Mouse (Mus musculus): Measurements from ENCODE around the gene Srgap3. TPM values are rescaled to one million over a fixed set of nuclear protein-coding genes. Genes with fewer than 3 reads are reported as not detected.

The Srgap3 gene
- total RNA-seq, 2 experiments from 2014 or later, result 257 to 266 TPM

GRCm38 (mm10) chr6:112839391-112839790 lies 107.7 kb downstream of the Srgap3 start:
- DNase-seq (ENCODE audit: extremely low spot score in 1 of 2, low spot score in 2 of 2), result no peak

GRCm38 (mm10) chr6:112838879-112839278 lies 108.2 kb downstream of the Srgap3 start:
- peak; percentile 59 to 77 for DNase-seq (ENCODE audit: extremely low spot score in 1 of 2, low spot score in 2 of 2)
- intact Hi-C loops (cut with DNase I), result no loop called here

More at GRCm38 (mm10) chr6:112839391-112839790, 107.7 kb downstream of the Srgap3 start:
- intact Hi-C loops (cut with DNase I), result no loop called here

GRCm38 (mm10) chr6:112836712-112837111 lies 110.4 kb downstream of the Srgap3 start:
- no peak for DNase-seq (ENCODE audit: extremely low spot score in 1 of 2, low spot score in 2 of 2)
- intact Hi-C loops (cut with DNase I), result no loop called here

GRCm38 (mm10) chr6:112835413-112835812 lies 111.7 kb downstream of the Srgap3 start:
- DNase-seq (ENCODE audit: extremely low spot score in 1 of 2, low spot score in 2 of 2), result no peak

GRCm38 (mm10) chr6:112834430-112834829 lies 112.6 kb downstream of the Srgap3 start:
- intact Hi-C loops (cut with DNase I), result no loop called here
- DNase-seq (ENCODE audit: extremely low spot score in 1 of 2, low spot score in 2 of 2), result no peak

More at GRCm38 (mm10) chr6:112835413-112835812, 111.7 kb downstream of the Srgap3 start:
- intact Hi-C loops (cut with DNase I), result no loop called here

- no peak for DNase-seq (ENCODE audit: extremely low spot score in 1 of 2, low spot score in 2 of 2)
- intact Hi-C loops (cut with DNase I), result no loop called here
These were observed 113.3 kb downstream of the Srgap3 start for GRCm38 (mm10) chr6:112833763-112834162.

- intact Hi-C loops (cut with DNase I), result no loop called here
- no peak for DNase-seq (ENCODE audit: extremely low spot score in 1 of 2, low spot score in 2 of 2)
These were observed 117.9 kb downstream of the Srgap3 start for GRCm38 (mm10) chr6:112829196-112829595.

- intact Hi-C loops (cut with DNase I), result no loop called here
- no peak for DNase-seq (ENCODE audit: extremely low spot score in 1 of 2, low spot score in 2 of 2)
These were observed 118.6 kb downstream of the Srgap3 start for GRCm38 (mm10) chr6:112828420-112828819.

- intact Hi-C loops (cut with DNase I), result no loop called here
- DNase-seq (ENCODE audit: extremely low spot score in 1 of 2, low spot score in 2 of 2), result no peak
These were observed 121.4 kb downstream of the Srgap3 start for GRCm38 (mm10) chr6:112825657-112826056.

GRCm38 (mm10) chr6:112823096-112823495 lies 124.0 kb downstream of the Srgap3 start:
- intact Hi-C loops (cut with DNase I), result no loop called here
- DNase-seq (ENCODE audit: extremely low spot score in 1 of 2, low spot score in 2 of 2), result peak; percentile 42 to 71

- DNase-seq (ENCODE audit: extremely low spot score in 1 of 2, low spot score in 2 of 2), result peak; percentile 42 to 45
- intact Hi-C loops (cut with DNase I), result no loop called here
These were observed 126.6 kb downstream of the Srgap3 start for GRCm38 (mm10) chr6:112820298-112820992.

- no peak for DNase-seq (ENCODE audit: extremely low spot score in 1 of 2, low spot score in 2 of 2)
- intact Hi-C loops (cut with DNase I), result no loop called here
These were observed 128.6 kb downstream of the Srgap3 start for GRCm38 (mm10) chr6:112818403-112818901.

- intact Hi-C loops (cut with DNase I), result no loop called here
- no peak for DNase-seq (ENCODE audit: extremely low spot score in 1 of 2, low spot score in 2 of 2)
These were observed 131.5 kb downstream of the Srgap3 start for GRCm38 (mm10) chr6:112815604-112816003.

- intact Hi-C loops (cut with DNase I), result no loop called here
These were observed 132.5 kb downstream of the Srgap3 start for GRCm38 (mm10) chr6:112814525-112815086.

GRCm38 (mm10) chr6:112812884-112813283 lies 134.2 kb downstream of the Srgap3 start:
- intact Hi-C loops (cut with DNase I), result no loop called here
- no peak for DNase-seq (ENCODE audit: extremely low spot score in 1 of 2, low spot score in 2 of 2)

More at GRCm38 (mm10) chr6:112814525-112815086, 132.5 kb downstream of the Srgap3 start:
- DNase-seq (ENCODE audit: extremely low spot score in 1 of 2, low spot score in 2 of 2), result no peak

- intact Hi-C loops (cut with DNase I), result no loop called here
- DNase-seq (ENCODE audit: extremely low spot score in 1 of 2, low spot score in 2 of 2), result no peak
These were observed 136.6 kb downstream of the Srgap3 start for GRCm38 (mm10) chr6:112810521-112810830.

- peak in 1 of 2 experiments; percentile 67 for DNase-seq (ENCODE audit: extremely low spot score in 1 of 2, low spot score in 2 of 2)
- intact Hi-C loops (cut with DNase I), result no loop called here
These were observed 137.2 kb downstream of the Srgap3 start for GRCm38 (mm10) chr6:112809658-112810520.

- intact Hi-C loops (cut with DNase I), result no loop called here
- no peak for DNase-seq (ENCODE audit: extremely low spot score in 1 of 2, low spot score in 2 of 2)
These were observed 138.3 kb downstream of the Srgap3 start for GRCm38 (mm10) chr6:112808738-112809137.

GRCm38 (mm10) chr6:112801917-112802316 lies 145.1 kb downstream of the Srgap3 start:
- no peak for DNase-seq (ENCODE audit: extremely low spot score in 1 of 2, low spot score in 2 of 2)
- intact Hi-C loops (cut with DNase I), result no loop called here
